Mouse (Mus musculus): ENCODE measurements around the gene Evi5l. TPM values are rescaled to one million over a fixed set of nuclear protein-coding genes. Genes with fewer than 3 reads are reported as not detected.
A peak's percentile ranks its signal among the peaks of the same experiment; 100 is the strongest.

Gene Evi5l
- polyA plus RNA-seq, 1 experiment from 2014 or later = 91.4 TPM

DNA sequence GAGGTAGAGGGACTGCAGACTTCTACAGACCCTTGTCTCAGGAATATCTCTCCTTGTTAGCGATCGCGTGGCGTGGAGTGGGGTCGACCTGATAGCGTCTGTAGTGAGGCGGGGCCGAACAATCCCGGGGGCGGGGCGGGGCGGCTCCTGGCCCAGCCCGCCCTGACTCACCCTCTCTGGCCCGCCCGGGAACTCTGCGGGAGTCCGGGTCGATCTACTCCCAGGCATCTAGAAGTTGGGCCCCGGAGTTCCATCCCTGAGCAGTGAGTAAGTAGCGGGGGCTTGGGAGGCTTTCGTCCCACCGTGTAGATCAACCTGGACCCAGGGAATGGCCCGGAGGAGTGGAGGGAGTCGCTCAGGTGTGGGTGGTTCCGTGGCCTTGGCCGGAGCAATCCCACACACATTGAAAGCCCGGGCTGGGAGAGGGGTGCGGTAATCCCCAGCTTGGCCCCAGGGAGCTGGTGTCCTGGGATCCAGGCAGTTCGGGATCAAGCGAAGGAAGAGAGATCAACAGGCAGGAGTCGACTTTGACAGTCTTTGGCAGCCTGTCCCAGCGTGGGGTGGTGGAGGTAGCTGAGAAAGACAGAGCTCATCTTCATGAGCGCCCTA lies 60.5 kb downstream of the Evi5l start, which contains the start of gene Lrrc8e:
Gene Lrrc8e, plus strand, starts transcription at position 89 of the 609 bp plus-strand sequence.
- Histone ChIP-seq H3K27me3 (peaks cover 25% of the 10 kb centered on the region), H3K4me3 (replicated peaks) (0 out of 2 replicates have a peak within 1 kb of the TSS, but pooled peaks have one; percentile 8), H3K9me3 (no peaks in the 10 kb centered on the region), H3K4me2 (replicated peaks) (peak within 1 kb of the TSS; percentile 36), H3K4me1 (replicated peaks) (peaks cover 5% of the 10 kb centered on the region; the same call in 1 of the 2 replicates), H3K36me3 (no peaks in the 10 kb centered on the region), H3K9ac (replicated peaks) (0 out of 2 replicates have a peak within 1 kb of the TSS, but pooled peaks have one; percentile 25), H3K27ac (no peak within 1 kb of the TSS)
- WGBS = 4% methylated on average over 33 of the region's 33 CpGs
- ATAC-seq = peak; percentile 55

DNA sequence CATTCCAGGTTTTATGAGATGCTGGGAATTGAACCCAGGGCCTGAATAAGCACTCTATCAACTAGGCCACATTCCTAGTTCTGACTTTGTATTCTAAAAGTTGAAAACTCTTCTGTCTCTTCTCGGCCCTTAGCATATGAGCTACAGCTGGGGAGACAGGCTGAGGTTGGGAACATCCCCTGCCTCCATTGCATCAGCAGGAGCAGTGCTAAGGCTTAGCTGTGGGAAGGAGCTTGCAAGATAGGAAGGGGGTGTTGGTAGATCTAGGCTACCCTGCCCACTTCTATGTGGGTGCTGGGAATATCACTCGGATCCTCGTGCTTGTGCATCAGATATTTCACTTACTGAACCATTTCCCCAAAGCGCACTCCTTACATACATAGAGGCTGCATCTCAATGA lies 61.6 kb downstream of the Evi5l start:
- Histone ChIP-seq H3K9me3 (no peaks in the 10 kb centered on the region), H3K27me3 (peaks cover 25% of the 10 kb centered on the region), H3K4me2 (replicated peaks) (no peak overlapping the region), H3K4me1 (replicated peaks) (peaks cover 5% of the 10 kb centered on the region; the same call in 1 of the 2 replicates), H3K27ac (no peak overlapping the region), H3K9ac (replicated peaks) (no peak overlapping the region), H3K4me3 (replicated peaks) (no peak overlapping the region), H3K36me3 (no peaks in the 10 kb centered on the region)
- no peak for ATAC-seq
- 95% methylated on average over 4 of the region's 4 CpGs for WGBS

- H3K27ac ChIP-seq = no peak overlapping the region
- peaks cover 25% of the 10 kb centered on the region for H3K27me3 ChIP-seq
- peaks cover 5% of the 10 kb centered on the region; the same call in 1 of the 2 replicates for H3K4me1 ChIP-seq (replicated peaks)
- no peak overlapping the region for H3K4me3 ChIP-seq (replicated peaks)
- H3K36me3 ChIP-seq = no peaks in the 10 kb centered on the region
- no peak for ATAC-seq
- H3K9ac ChIP-seq (replicated peaks) = no peak overlapping the region
- H3K4me2 ChIP-seq (replicated peaks) = no peak overlapping the region
- no peaks in the 10 kb centered on the region for H3K9me3 ChIP-seq
- WGBS = 65% methylated on average over 5 of the region's 5 CpGs
Observed at GRCm38 (mm10) chr8:4229784-4230183, 63.4 kb downstream of the Evi5l start.

DNA sequence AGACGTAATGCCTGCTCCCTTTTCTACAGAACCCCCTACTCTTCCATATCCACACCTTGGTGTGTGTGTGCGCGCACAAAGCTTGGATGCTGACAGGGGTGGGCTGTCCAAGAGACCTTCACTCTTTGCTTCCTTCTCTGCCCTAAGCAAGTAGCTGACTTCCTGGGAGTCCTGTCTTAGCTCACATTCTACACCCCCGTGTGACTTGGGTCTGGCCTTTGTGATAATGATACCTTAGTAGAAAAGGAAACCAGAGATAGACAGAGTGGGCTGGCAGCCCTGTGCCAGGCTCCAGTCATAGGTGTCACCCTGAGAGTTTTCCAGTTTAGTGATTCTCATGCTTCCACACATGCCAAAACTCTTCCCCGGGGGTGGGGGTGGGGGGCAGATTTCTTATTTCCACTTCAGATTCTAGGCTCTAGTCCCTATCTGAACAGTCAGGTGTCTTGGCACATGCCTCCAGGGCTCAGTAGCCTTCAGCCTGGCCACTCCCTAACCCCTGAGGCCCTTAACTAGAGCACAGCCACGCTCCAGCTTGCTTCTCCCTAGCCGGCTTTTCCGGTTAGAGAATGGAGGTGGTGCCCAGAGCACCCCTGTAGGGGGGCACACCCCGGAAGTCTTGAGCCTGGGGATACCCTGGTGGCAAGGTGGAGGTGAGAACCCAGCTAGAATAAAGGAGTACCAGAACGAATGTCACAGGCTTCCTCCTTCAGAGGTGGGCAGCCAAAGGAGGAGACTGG lies 64.4 kb downstream of the Evi5l start:
- 69% methylated on average over 10 of the region's 10 CpGs for WGBS
- Histone ChIP-seq H3K4me2 (replicated peaks) (no peak overlapping the region), H3K36me3 (no peaks in the 10 kb centered on the region), H3K27ac (no peak overlapping the region), H3K9ac (replicated peaks) (no peak overlapping the region), H3K9me3 (no peaks in the 10 kb centered on the region), H3K27me3 (peaks cover 24% of the 10 kb centered on the region), H3K4me3 (replicated peaks) (no peak overlapping the region), H3K4me1 (replicated peaks) (peaks cover 5% of the 10 kb centered on the region; the same call in 1 of the 2 replicates)
- ATAC-seq = no peak

DNA sequence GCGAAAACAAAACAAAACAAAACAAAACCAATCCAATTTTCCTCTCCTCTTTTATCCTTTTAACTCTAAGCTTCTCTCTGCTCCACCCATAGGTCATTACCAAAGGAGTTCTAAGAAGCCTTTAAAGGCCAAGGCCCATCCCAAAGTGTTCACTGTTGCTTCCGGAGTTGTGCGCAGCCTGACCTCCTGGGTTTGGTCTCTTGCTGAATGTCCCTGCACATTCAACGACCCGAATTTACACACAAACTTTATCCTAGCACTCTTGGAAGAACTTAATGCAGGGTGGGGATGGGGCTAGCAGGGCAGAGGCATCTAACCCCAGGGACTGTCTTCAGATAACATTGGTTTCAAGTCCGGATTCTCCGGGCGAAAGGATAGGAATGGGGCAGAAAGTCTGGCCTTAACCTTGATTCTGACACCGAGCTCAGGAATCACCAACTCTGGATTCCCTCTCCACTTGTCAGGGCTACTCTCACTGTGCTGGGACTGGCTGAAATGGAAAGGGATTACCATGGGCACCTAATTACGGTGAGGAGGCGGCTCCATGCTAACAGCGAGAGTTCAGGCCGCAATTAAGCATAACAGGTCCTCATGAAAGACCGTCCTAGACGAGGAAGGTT lies 71.6 kb downstream of the Evi5l start:
- peak overlapping the region; percentile 71 for H3K9ac ChIP-seq (replicated peaks)
- H3K4me1 ChIP-seq (replicated peaks) = peaks cover 37% of the 10 kb centered on the region
- peak; percentile 4 for ATAC-seq
- H3K4me3 ChIP-seq (replicated peaks) = peak overlapping the region; percentile 85
- H3K4me2 ChIP-seq (replicated peaks) = peak overlapping the region; percentile 61
- WGBS = 20% methylated on average over 15 of the region's 15 CpGs
- H3K9me3 ChIP-seq = no peaks in the 10 kb centered on the region
- peaks cover 17% of the 10 kb centered on the region for H3K36me3 ChIP-seq
- H3K27ac ChIP-seq = peak overlapping the region; percentile 95
- no peaks in the 10 kb centered on the region for H3K27me3 ChIP-seq

GRCm38 (mm10) chr8:4238434-4239192 lies 72.2 kb downstream of the Evi5l start, which contains the start of the genes Map2k7 and Gm49320:
Gene Map2k7 (plus strand): TSS chr8:4238740.
Gene Gm49320 (plus strand): TSS chr8:4238865.
- peak within 1 kb of the TSS; percentile 80 for H3K9ac ChIP-seq (replicated peaks)
- H3K27me3 ChIP-seq = no peaks in the 10 kb centered on the region
- no peaks in the 10 kb centered on the region for H3K9me3 ChIP-seq
- under 1% methylated on average over 70 of the region's 71 CpGs for WGBS
- peak within 1 kb of the TSS; percentile 85 for H3K4me3 ChIP-seq (replicated peaks)
- H3K4me1 ChIP-seq (replicated peaks) = peaks cover 37% of the 10 kb centered on the region
- peak within 1 kb of the TSS; percentile 95 for H3K27ac ChIP-seq
- ATAC-seq = peak; percentile 94
- H3K4me2 ChIP-seq (replicated peaks) = peak within 1 kb of the TSS; percentile 77
- H3K36me3 ChIP-seq = peaks cover 24% of the 10 kb centered on the region

DNA sequence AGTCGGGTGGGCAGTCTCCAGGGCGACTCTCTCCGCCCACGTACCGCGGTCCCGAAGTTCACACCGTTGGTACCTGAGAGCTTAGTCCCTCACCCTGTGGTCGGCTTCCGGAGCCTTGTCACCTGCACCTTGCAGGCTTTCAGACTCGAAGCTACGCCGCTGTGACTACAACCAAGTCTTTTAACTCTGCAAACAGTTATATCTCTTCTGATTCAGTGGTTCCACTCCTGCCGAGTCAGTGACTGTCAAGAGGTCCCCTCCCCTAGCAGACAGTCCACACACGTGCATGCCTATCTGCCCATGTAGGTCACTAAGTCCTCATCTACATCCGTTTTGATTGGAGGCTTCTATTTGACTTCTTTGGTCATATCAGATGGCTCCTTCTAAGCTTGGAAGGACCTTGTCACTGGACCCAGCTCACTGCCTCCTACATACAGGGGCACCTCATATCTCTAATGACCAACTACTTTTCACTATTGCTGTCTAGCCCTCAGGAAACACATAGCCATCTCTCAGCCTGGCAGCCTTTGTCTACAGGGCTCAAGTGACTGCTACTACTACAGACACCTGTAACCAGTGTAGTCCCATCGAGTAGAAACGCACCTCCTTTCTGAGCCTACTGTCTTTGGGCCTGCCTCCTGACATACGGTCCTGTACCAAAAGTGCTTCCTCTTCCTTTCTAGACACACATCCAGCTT lies 73.0 kb downstream of the Evi5l start:
- Histone ChIP-seq H3K4me3 (replicated peaks) (peak overlapping the region; percentile 85), H3K27me3 (no peaks in the 10 kb centered on the region), H3K27ac (peak overlapping the region; percentile 95), H3K4me1 (replicated peaks) (peaks cover 37% of the 10 kb centered on the region), H3K9me3 (no peaks in the 10 kb centered on the region), H3K36me3 (peaks cover 31% of the 10 kb centered on the region), H3K9ac (replicated peaks) (peak overlapping the region; percentile 80), H3K4me2 (replicated peaks) (peak overlapping the region; percentile 77)
- WGBS = 16% methylated on average over 19 of the region's 19 CpGs
- ATAC-seq = no peak

- WGBS = 97% methylated on average over 5 of the region's 5 CpGs
- no peaks in the 10 kb centered on the region for H3K9me3 ChIP-seq
- peaks cover 25% of the 10 kb centered on the region for H3K4me1 ChIP-seq (replicated peaks)
- H3K4me3 ChIP-seq (replicated peaks) = no peak overlapping the region
- no peak overlapping the region for H3K9ac ChIP-seq (replicated peaks)
- peaks cover 85% of the 10 kb centered on the region for H3K36me3 ChIP-seq
- H3K27ac ChIP-seq = no peak overlapping the region
- H3K27me3 ChIP-seq = peaks cover 15% of the 10 kb centered on the region; the same call in 1 of the 2 replicates
- no peak overlapping the region for H3K4me2 ChIP-seq (replicated peaks)
- no peak for ATAC-seq
Observed at GRCm38 (mm10) chr8:4245061-4245460, 78.7 kb downstream of the Evi5l start.

DNA sequence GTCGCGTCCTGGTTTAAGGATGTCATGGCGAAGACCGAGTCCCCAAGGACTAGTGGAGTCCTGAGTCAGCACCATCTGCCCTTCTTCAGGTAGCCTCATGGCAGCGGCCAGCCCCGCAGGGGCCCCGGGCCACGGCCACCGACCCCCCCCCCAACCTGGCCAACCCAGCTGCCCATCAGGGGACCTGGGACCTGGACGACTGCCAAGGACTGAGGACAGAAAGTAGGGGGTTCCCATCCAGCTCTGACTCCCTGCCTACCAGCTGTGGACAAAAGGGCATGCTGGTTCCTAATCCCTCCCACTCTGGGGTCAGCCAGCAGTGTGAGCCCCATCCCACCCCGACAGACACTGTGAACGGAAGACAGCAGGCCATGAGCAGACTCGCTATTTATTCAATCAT lies 79.4 kb downstream of the Evi5l start:
- peaks cover 24% of the 10 kb centered on the region for H3K4me1 ChIP-seq (replicated peaks)

GRCm38 (mm10) chr8:4247241-4247640 lies 80.9 kb downstream of the Evi5l start:
- Histone ChIP-seq H3K36me3 (peaks cover 77% of the 10 kb centered on the region), H3K4me1 (replicated peaks) (peaks cover 15% of the 10 kb centered on the region), H3K4me2 (replicated peaks) (no peak overlapping the region), H3K4me3 (replicated peaks) (no peak overlapping the region), H3K9me3 (no peaks in the 10 kb centered on the region), H3K27ac (no peak overlapping the region), H3K27me3 (peaks cover 15% of the 10 kb centered on the region; the same call in 1 of the 2 replicates), H3K9ac (replicated peaks) (no peak overlapping the region)
- no peak for ATAC-seq
- 95% methylated on average over 8 of the region's 8 CpGs for WGBS

More for the DNA sequence above, 79.4 kb downstream of the Evi5l start:
- WGBS = 82% methylated on average over 13 of the region's 13 CpGs
- Histone ChIP-seq H3K27ac (no peak overlapping the region), H3K4me3 (replicated peaks) (no peak overlapping the region), H3K9ac (replicated peaks) (no peak overlapping the region), H3K36me3 (peaks cover 87% of the 10 kb centered on the region), H3K4me2 (replicated peaks) (no peak overlapping the region), H3K27me3 (peaks cover 15% of the 10 kb centered on the region; the same call in 1 of the 2 replicates), H3K9me3 (no peaks in the 10 kb centered on the region)
- ATAC-seq = no peak
